Mouse (Mus musculus) forebrain, embryonic 16.5 days (tissue): Measurements from ENCODE around the gene C530008M17Rik. TPM values are rescaled to one million over a fixed set of nuclear protein-coding genes. Genes with fewer than 3 reads are reported as not detected.
A peak's percentile ranks its signal among the peaks of the same experiment; 100 is the strongest.

Experiments used
- ATAC-seq: fragments of 200-750 bp; cut with Nextera tagmentation; 2 replicates; pipeline ENCODE4 v1.8.0; 2017; ENCODE audit warnings: mild to moderate bottlenecking, moderate library complexity
- H3K27ac ChIP-seq: fragments of 300-500 bp; sonication (generic); 2 replicates; pipeline ENCODE4 v1.5.1; 2014; ENCODE audit warnings: low read length, control low read depth
- H3K27me3 ChIP-seq: fragments of 300-500 bp; sonication (generic); replicated peaks from 2 replicates; pipeline ENCODE4 v1.6.1; 2014; ENCODE audit warnings: low read length; ENCODE audit not compliant: control insufficient read depth, insufficient read depth
- H3K36me3 ChIP-seq: fragments of 300-500 bp; sonication (generic); 2 replicates; pipeline ENCODE4 v1.6.1; 2014; ENCODE audit not compliant: control insufficient read depth, insufficient read depth
- H3K4me1 ChIP-seq: fragments of 300-500 bp; sonication (generic); replicated peaks from 2 replicates; pipeline ENCODE4 v1.6.1; 2014; ENCODE audit warnings: low read length; ENCODE audit not compliant: control insufficient read depth, insufficient read depth
- H3K4me2 ChIP-seq: fragments of 300-500 bp; sonication (generic); 2 replicates; pipeline ENCODE4 v1.6.1; 2014; ENCODE audit warnings: mild to moderate bottlenecking, low read length, control low read depth
- H3K4me3 ChIP-seq: fragments of 300-500 bp; sonication (generic); replicated peaks from 2 replicates; pipeline ENCODE4 v1.5.1; 2014; ENCODE audit warnings: mild to moderate bottlenecking, low read length, control low read depth
- H3K9ac ChIP-seq: fragments of 300-500 bp; sonication (generic); replicated peaks from 2 replicates; pipeline ENCODE4 v1.6.1; 2014; ENCODE audit warnings: low read depth, low read length, control low read depth
- H3K9me3 ChIP-seq: fragments of 300-500 bp; sonication (generic); 2 replicates; pipeline ENCODE4 v1.6.1; 2016; ENCODE audit warnings: low read length; ENCODE audit not compliant: control insufficient read depth
- WGBS: fragments of 180-500 bp; shearing (Covaris S2); extraction: QIAGEN DNeasy Blood & Tissue Kit; methylation state at CpG from one replicate; pipeline ENCODE4 v1.1.7; 2014; 5-methylcytosine and 5-hydroxymethylcytosine counted together
- polyA plus RNA-seq: library from polyadenylated mRNA; unstranded; fragments of >200 nt; fragmentation: Nextera tagmentation; extraction: Ambion mirVana; gene quantifications from 2 replicates; pipeline ENCODE4 v1.2.1, GENCODE M21; 2015

C530008M17Rik gene
- polyA plus RNA-seq, 1 experiment from 2014 or later: 77.0 TPM

GRCm38 (mm10) chr5:76691706-76692424 lies 35.6 kb downstream of the C530008M17Rik start:
- H3K9ac ChIP-seq: no peak overlapping the region
- no peaks in the 10 kb centered on the region for H3K27me3 ChIP-seq
- peaks cover 7% of the 10 kb centered on the region; the same call in 1 of the 2 replicates for H3K4me1 ChIP-seq
- H3K36me3 ChIP-seq: no peaks in the 10 kb centered on the region; the same call in 1 of the 2 replicates
- H3K4me3 ChIP-seq: no peak overlapping the region
- H3K27ac ChIP-seq: no peak overlapping the region
- H3K9me3 ChIP-seq: no peaks in the 10 kb centered on the region
- ATAC-seq: no peak
- WGBS: 83% methylated on average over 12 of the region's 12 CpGs
- H3K4me2 ChIP-seq: no peak overlapping the region

DNA sequence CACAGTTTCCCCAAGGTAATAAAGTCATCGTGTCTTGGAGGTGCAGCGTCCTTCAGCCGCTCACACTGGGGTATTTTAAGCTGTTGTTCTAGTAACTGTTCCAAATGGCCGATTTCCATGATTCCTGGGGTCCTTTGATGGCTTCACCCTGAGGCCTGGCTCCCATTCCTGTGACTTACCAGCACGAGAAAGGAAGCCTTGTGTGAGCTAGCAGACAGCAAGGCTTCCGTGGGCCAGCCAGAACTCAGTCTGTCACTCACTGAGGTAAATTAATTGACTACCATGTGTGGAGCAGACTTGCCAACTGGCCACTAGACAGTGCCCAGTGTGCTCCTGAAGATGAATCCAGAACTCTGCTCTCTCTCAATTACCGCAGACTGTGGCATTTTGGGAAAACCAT lies 41.2 kb downstream of the C530008M17Rik start:
- H3K27ac ChIP-seq: peak overlapping the region; percentile 56; the same call in 1 of the 2 replicates

GRCm38 (mm10) chr5:76698187-76698586 lies 41.9 kb downstream of the C530008M17Rik start:
- Histone ChIP-seq H3K27me3 (no peaks in the 10 kb centered on the region), H3K9ac (no peak overlapping the region), H3K4me1 (peaks cover 42% of the 10 kb centered on the region), H3K4me2 (no peak overlapping the region), H3K36me3 (no peaks in the 10 kb centered on the region; the same call in 1 of the 2 replicates), H3K27ac (no peak overlapping the region), H3K4me3 (no peak overlapping the region), H3K9me3 (no peaks in the 10 kb centered on the region)
- ATAC-seq: no peak
- WGBS: 18% methylated on average over 2 of the region's 2 CpGs

More for the DNA sequence above, 41.2 kb downstream of the C530008M17Rik start:
- no peaks in the 10 kb centered on the region for H3K9me3 ChIP-seq
- no peak overlapping the region for H3K4me2 ChIP-seq
- H3K4me1 ChIP-seq: peaks cover 36% of the 10 kb centered on the region
- peak; percentile 39; the same call in 1 of the 2 replicates for ATAC-seq
- WGBS: 50% methylated on average over 7 of the region's 7 CpGs
- no peaks in the 10 kb centered on the region for H3K27me3 ChIP-seq
- no peak overlapping the region for H3K9ac ChIP-seq
- H3K36me3 ChIP-seq: no peaks in the 10 kb centered on the region; the same call in 1 of the 2 replicates
- H3K4me3 ChIP-seq: no peak overlapping the region

DNA sequence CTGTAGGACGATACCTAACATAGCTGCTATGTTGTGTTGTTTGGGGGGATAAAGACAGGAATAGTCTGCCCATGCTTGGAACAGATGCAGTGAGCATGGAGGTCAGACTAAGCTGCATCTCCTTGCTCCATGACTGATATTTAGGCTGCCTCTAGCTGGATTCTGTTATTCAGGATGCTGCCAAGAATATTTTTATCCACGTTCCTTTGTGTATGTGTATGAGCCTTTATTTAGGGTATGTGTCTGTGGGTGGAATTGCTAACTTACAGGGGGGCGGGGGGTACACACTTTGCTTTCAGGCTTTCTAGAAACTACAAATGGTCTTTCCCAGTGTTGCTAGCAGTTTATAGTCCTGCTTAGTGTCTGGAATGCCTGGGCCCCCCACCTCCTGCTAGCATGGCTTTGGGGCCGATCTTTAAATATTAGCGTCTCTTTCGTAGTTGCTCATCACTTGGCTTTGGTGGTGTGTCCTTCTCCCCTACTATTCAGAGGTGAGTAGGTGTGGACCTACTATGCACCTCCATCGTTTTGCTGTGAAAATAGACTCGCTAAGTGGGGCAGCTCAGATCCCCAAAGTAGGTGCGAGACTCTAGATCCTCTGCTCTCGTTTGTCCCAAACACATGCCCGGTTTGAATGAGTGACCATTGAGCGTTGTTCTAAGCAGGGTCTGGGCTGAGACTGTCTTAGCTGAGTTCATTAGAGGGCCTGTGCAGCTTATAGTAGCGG lies 45.0 kb downstream of the C530008M17Rik start:
- no peak overlapping the region for H3K9ac ChIP-seq
- no peak overlapping the region for H3K4me3 ChIP-seq
- 64% methylated on average over 13 of the region's 13 CpGs for WGBS
- peak; percentile 14; the same call in 1 of the 2 replicates for ATAC-seq
- H3K27me3 ChIP-seq: no peaks in the 10 kb centered on the region
- no peaks in the 10 kb centered on the region for H3K36me3 ChIP-seq
- H3K4me2 ChIP-seq: no peak overlapping the region; the same call in 1 of the 2 replicates
- peaks cover 47% of the 10 kb centered on the region for H3K4me1 ChIP-seq
- peak overlapping the region; percentile 55 for H3K27ac ChIP-seq
- H3K9me3 ChIP-seq: no peaks in the 10 kb centered on the region

GRCm38 (mm10) chr5:76702104-76702503 lies 45.8 kb downstream of the C530008M17Rik start:
- peaks cover 47% of the 10 kb centered on the region for H3K4me1 ChIP-seq
- 22% methylated on average over 9 of the region's 9 CpGs for WGBS
- ATAC-seq: peak; percentile 68
- no peaks in the 10 kb centered on the region for H3K36me3 ChIP-seq
- H3K4me3 ChIP-seq: no peak overlapping the region
- no peak overlapping the region for H3K9ac ChIP-seq
- peak overlapping the region; percentile 18; the same call in 1 of the 2 replicates for H3K4me2 ChIP-seq
- peak overlapping the region; percentile 55 for H3K27ac ChIP-seq
- H3K27me3 ChIP-seq: no peaks in the 10 kb centered on the region
- no peaks in the 10 kb centered on the region for H3K9me3 ChIP-seq

DNA sequence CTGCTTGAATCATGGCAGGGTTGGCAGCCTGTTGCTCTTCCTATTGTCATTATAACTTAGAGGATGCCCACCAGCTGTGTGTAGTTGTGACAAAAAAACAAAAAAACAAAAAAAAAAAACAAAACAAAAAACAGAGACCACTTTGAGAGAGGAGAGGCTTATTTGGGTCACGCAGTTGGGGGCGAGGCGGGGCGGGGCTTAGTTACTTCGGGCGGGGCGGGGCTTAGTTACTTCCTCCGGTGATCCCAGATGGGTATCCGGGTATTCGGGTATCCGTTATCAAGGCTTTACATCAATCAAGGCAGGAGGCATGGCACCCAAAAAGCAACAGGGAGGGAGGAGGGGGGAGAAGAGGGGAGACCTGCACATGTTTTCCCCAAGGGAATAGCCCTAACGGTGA lies 46.3 kb downstream of the C530008M17Rik start:
- Histone ChIP-seq H3K4me1 (peaks cover 41% of the 10 kb centered on the region), H3K4me3 (no peak overlapping the region), H3K27ac (peak overlapping the region; percentile 55), H3K9me3 (no peaks in the 10 kb centered on the region), H3K4me2 (peak overlapping the region; percentile 18), H3K36me3 (no peaks in the 10 kb centered on the region), H3K27me3 (no peaks in the 10 kb centered on the region), H3K9ac (no peak overlapping the region)
- WGBS: 18% methylated on average over 12 of the region's 12 CpGs
- no peak for ATAC-seq

DNA sequence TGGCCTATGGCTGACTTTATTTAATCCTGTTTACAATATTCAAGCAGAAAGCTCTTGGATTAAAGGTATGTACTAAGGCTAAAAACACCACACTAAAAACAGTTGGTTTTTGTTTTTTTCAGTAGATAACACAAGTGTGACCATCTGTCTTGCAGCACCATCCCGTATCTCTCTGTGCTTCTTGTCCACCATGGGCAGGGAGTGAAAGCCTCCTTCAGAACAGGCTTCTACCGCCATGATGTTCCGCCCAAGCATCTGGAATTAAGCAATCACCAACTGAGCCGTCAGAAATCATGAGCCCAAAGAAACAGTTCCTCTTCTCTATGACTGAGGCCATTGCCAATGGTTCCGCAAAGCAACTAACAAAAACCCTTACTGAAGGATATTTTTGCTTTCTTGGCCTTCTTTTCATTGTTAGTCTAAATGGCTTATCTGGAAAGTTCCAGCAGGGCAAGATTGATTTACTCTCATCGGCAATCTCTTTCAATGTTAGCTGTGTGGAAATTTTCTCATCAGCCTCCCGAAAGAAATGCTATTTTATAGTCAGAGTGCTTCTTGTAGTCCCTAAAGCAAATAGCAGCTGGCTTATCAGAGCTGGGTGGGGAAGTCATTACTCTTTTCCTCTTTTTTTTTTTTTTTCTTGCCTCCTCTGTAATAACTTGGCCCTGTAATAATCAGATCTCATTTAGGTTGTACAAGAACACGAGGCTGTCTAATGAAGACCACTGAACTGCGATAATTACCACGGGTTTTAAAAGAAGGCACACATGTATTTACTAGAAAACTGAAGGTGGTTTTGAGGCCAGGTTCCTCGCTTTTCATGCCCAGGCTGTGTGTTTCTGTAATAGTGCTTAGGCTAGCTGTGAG lies 49.2 kb downstream of the C530008M17Rik start:
- Histone ChIP-seq H3K4me2 (no peak overlapping the region), H3K36me3 (no peaks in the 10 kb centered on the region), H3K27me3 (no peaks in the 10 kb centered on the region), H3K9me3 (no peaks in the 10 kb centered on the region), H3K9ac (no peak overlapping the region), H3K27ac (no peak overlapping the region), H3K4me1 (peaks cover 30% of the 10 kb centered on the region), H3K4me3 (no peak overlapping the region)
- no peak for ATAC-seq
- WGBS: 63% methylated on average over 11 of the region's 11 CpGs

DNA sequence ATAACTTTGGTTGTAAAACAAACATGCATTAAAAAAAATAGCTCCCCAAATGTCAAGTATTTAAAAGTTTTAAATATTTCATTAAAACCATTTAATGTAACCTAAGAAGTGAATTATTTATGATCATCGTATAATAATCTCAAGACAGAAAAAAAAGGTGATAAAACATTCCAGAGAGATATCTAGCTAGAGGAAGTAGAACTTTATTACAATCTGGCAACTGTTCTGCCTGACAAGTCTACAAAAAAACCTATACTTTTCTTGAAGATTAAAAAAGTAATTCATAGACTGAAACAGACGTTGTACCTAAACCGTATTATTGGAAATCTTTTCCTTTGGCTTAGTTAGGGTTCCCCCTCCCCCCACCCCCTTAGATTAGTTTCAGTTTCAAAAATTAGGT lies 50.8 kb downstream of the C530008M17Rik start:
- no peak overlapping the region for H3K9ac ChIP-seq
- no peaks in the 10 kb centered on the region for H3K27me3 ChIP-seq
- WGBS: 92% methylated on average over 3 of the region's 3 CpGs
- no peak overlapping the region for H3K4me3 ChIP-seq
- H3K9me3 ChIP-seq: no peaks in the 10 kb centered on the region
- no peak overlapping the region for H3K4me2 ChIP-seq
- H3K36me3 ChIP-seq: no peaks in the 10 kb centered on the region
- ATAC-seq: no peak
- H3K27ac ChIP-seq: no peak overlapping the region
- H3K4me1 ChIP-seq: peaks cover 16% of the 10 kb centered on the region

DNA sequence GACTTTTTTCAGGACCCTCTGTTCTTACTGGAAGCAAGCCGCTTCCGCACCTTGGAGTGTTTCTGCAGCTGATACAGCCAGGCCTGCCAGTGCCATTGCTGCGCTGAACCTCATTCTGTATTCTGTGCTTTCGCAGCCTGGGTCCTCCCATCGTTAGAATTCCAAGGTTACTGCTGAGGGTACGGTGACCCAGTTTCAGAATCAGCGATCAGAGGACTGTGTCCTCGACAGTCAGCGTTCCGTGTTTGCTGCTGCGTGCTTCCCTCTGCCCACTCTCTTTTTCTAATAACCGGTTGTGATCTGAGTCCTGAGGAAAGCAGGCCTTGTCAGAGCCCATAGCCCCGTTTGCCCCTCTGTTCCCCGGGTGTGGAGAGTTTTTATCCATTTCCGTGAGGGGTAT lies 51.7 kb downstream of the C530008M17Rik start:
- Histone ChIP-seq H3K9ac (no peak overlapping the region), H3K36me3 (no peaks in the 10 kb centered on the region), H3K27me3 (no peaks in the 10 kb centered on the region), H3K27ac (no peak overlapping the region), H3K4me1 (peaks cover 7% of the 10 kb centered on the region), H3K4me2 (no peak overlapping the region), H3K9me3 (no peaks in the 10 kb centered on the region), H3K4me3 (no peak overlapping the region)
- WGBS: 72% methylated on average over 15 of the region's 15 CpGs
- ATAC-seq: no peak
